Mouse (Mus musculus) spleen, adult 2 months (tissue): Measurements from ENCODE around the gene Clip3. TPM values are rescaled to one million over a fixed set of nuclear protein-coding genes. Genes with fewer than 3 reads are reported as not detected.

Source experiments
- DNase-seq, 2 experiments: peaks; one replicate each; pipeline versions ENCODE4 v3.0.0 to v3.0.0-alpha.2; 2012 to 2021; ENCODE audit warnings: low spot score in 2 of 2, low read depth in 1 of 2
- H3K27ac ChIP-seq: fragments of 200-500 bp; 2 replicates; pipeline ENCODE4 v1.5.1; 2012; ENCODE audit warnings: low read length, inconsistent platforms; ENCODE audit not compliant: insufficient read depth
- H3K27me3 ChIP-seq: fragments of 200-500 bp; 2 replicates; pipeline ENCODE4 v1.6.1; 2012; ENCODE audit warnings: mild to moderate bottlenecking, moderate library complexity, low read length, inconsistent platforms; ENCODE audit not compliant: control insufficient read depth, insufficient read depth
- H3K36me3 ChIP-seq: fragments of 200-500 bp; 2 replicates; pipeline ENCODE4 v1.6.1; 2012; ENCODE audit warnings: mild to moderate bottlenecking, low read length, inconsistent platforms; ENCODE audit not compliant: control insufficient read depth, insufficient read depth
- H3K4me1 ChIP-seq: fragments of 200-500 bp; 2 replicates; pipeline ENCODE4 v1.6.1; 2011; ENCODE audit warnings: inconsistent platforms; ENCODE audit not compliant: control insufficient read depth, insufficient read depth, insufficient read length
- H3K4me3 ChIP-seq: fragments of 200-500 bp; 2 replicates; pipeline ENCODE4 v1.5.1; 2011; ENCODE audit warnings: mild to moderate bottlenecking, inconsistent platforms; ENCODE audit not compliant: insufficient read depth, insufficient read length; ENCODE audit errors: extremely low read depth
- CTCF ChIP-seq: fragments of 200-500 bp; IDR thresholded peaks from 2 replicates; pipeline ENCODE4 v1.5.1; 2011; ENCODE audit warnings: mild to moderate bottlenecking, inconsistent platforms; ENCODE audit not compliant: insufficient read depth, insufficient read length, insufficient replicate concordance; ENCODE audit errors: extremely low read depth
- POLR2A ChIP-seq: fragments of 200-500 bp; IDR thresholded peaks from 2 replicates; pipeline ENCODE4 v1.6.1; 2011; ENCODE audit warnings: low read depth, low read length, inconsistent platforms
- whole genome bisulfite sequencing: fragments of 180-500 bp; shearing (Covaris S2); methylation state at CpG from one replicate; pipeline ENCODE4 v1.1.7; 2018; 5-methylcytosine and 5-hydroxymethylcytosine counted together
- polyA plus RNA-seq: library from polyadenylated mRNA; depleted of rRNA; stranded (reverse); fragments of >200 nt; gene quantifications from 2 replicates; pipeline ENCODE4 v1.2.3, GENCODE M21; 2012; rRNA removed

Gene Clip3
- polyA plus RNA-seq, result 10.0 and 13.2 TPM in 2 replicates

- 14% methylated on average over 35 of the region's 35 CpGs for WGBS
- Histone ChIP-seq H3K4me3 (peak within 1 kb of the TSS; percentile 42; the same call in 1 of the 2 replicates), H3K36me3 (no peaks in the 10 kb centered on the region), H3K27me3 (no peaks in the 10 kb centered on the region), H3K4me1 (no peaks in the 10 kb centered on the region), H3K27ac (no peak within 1 kb of the TSS; the same call in 1 of the 2 replicates)
- no peak for TF ChIP-seq POLR2A
- no peak for TF ChIP-seq CTCF
- DNase-seq, result no peak
These were observed at the start of gene Clip3 for GRCm38 (mm10) chr7:30291215-30292131. Gene Clip3 (plus strand): TSS chr7:30291728.

- 88% methylated on average over 12 of the region's 12 CpGs for WGBS
- H3K36me3 ChIP-seq, result 0 out of 2 replicates have a peak, but pooled peaks cover 3% of the 10 kb centered on the region
These were observed 39.3 kb upstream of the Clip3 start for GRCm38 (mm10) chr7:30251956-30252954.

GRCm38 (mm10) chr7:30265041-30265440, 26.5 kb upstream of the Clip3 start:
- no peak overlapping the region for H3K27ac ChIP-seq
- no peaks in the 10 kb centered on the region for H3K27me3 ChIP-seq
- 0 out of 2 replicates have a peak, but pooled peaks cover 1% of the 10 kb centered on the region for H3K36me3 ChIP-seq
- TF ChIP-seq POLR2A, result no peak
- no peak for TF ChIP-seq CTCF
- 67% methylated on average over 2 of the region's 2 CpGs for WGBS
- H3K4me3 ChIP-seq, result no peak overlapping the region
- H3K4me1 ChIP-seq, result no peaks in the 10 kb centered on the region
- DNase-seq, result no peak

More at GRCm38 (mm10) chr7:30251956-30252954, 39.3 kb upstream of the Clip3 start:
- Histone ChIP-seq H3K27ac (no peak overlapping the region), H3K4me3 (no peak overlapping the region), H3K4me1 (no peaks in the 10 kb centered on the region), H3K27me3 (no peaks in the 10 kb centered on the region)
- TF ChIP-seq POLR2A (no peak), CTCF (no peak)
- no peak for DNase-seq

GRCm38 (mm10) chr7:30265531-30265930, 26.0 kb upstream of the Clip3 start:
- no peaks in the 10 kb centered on the region for H3K27me3 ChIP-seq
- H3K4me1 ChIP-seq, result no peaks in the 10 kb centered on the region
- H3K27ac ChIP-seq, result no peak overlapping the region
- 93% methylated on average over 5 of the region's 5 CpGs for WGBS
- 0 out of 2 replicates have a peak, but pooled peaks cover 1% of the 10 kb centered on the region for H3K36me3 ChIP-seq
- no peak overlapping the region for H3K4me3 ChIP-seq
- TF ChIP-seq CTCF, result no peak
- TF ChIP-seq POLR2A, result no peak
- DNase-seq, result no peak

GRCm38 (mm10) chr7:30265935-30266334, 25.6 kb upstream of the Clip3 start:
- no peaks in the 10 kb centered on the region for H3K27me3 ChIP-seq
- H3K36me3 ChIP-seq, result 0 out of 2 replicates have a peak, but pooled peaks cover 1% of the 10 kb centered on the region
- DNase-seq, result no peak
- WGBS, result 96% methylated on average over 7 of the region's 7 CpGs
- no peaks in the 10 kb centered on the region for H3K4me1 ChIP-seq
- H3K4me3 ChIP-seq, result no peak overlapping the region
- no peak overlapping the region for H3K27ac ChIP-seq
- TF ChIP-seq POLR2A, result no peak
- TF ChIP-seq CTCF, result no peak

GRCm38 (mm10) chr7:30266780-30267179, 24.7 kb upstream of the Clip3 start:
- TF ChIP-seq CTCF (no peak), POLR2A (no peak)
- Histone ChIP-seq H3K4me3 (no peak overlapping the region), H3K27me3 (no peaks in the 10 kb centered on the region), H3K4me1 (no peaks in the 10 kb centered on the region), H3K27ac (no peak overlapping the region), H3K36me3 (0 out of 2 replicates have a peak, but pooled peaks cover 1% of the 10 kb centered on the region)
- 94% methylated on average over 3 of the region's 3 CpGs for WGBS
- no peak for DNase-seq
